Mouse (Mus musculus): ENCODE measurements around the gene Sh3tc1. TPM values are rescaled to one million over a fixed set of nuclear protein-coding genes. Genes with fewer than 3 reads are reported as not detected.

Gene Sh3tc1
- polyA plus RNA-seq, 1 experiment = 1.8 TPM

DNA sequence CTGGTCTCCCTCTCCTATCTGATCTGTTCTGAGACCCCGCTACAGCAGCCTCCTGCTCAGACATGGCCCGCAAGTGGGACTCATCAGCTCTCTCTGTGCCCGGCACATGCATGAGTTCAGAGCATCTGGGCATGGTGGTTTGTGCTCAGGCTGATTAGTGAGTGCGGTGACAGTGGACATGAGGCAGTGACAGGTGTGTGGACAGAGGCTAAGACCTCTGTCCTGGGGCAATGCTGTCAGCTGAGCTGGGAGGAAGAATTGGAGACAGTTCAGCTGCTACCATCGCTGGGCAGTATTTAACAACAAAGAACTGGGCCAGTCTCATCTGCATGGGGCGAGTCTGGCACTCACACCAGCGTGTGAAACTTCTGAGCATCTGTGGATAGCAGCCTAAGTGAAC is 62.8 kb downstream of the Sh3tc1 start:
- no peak for DNase-seq (ENCODE audit: low read depth)
- TF ChIP-seq POLR2A (IDR thresholded peaks at IDR 0.05; ENCODE audit: borderline replicate concordance, extremely low read depth, insufficient read depth, insufficient read length, poor library complexity, severe bottlenecking) (no peak), CTCF (IDR thresholded peaks at IDR 0.05; ENCODE audit: borderline replicate concordance, extremely low read depth, insufficient read depth, insufficient read length) (no peak)

DNA sequence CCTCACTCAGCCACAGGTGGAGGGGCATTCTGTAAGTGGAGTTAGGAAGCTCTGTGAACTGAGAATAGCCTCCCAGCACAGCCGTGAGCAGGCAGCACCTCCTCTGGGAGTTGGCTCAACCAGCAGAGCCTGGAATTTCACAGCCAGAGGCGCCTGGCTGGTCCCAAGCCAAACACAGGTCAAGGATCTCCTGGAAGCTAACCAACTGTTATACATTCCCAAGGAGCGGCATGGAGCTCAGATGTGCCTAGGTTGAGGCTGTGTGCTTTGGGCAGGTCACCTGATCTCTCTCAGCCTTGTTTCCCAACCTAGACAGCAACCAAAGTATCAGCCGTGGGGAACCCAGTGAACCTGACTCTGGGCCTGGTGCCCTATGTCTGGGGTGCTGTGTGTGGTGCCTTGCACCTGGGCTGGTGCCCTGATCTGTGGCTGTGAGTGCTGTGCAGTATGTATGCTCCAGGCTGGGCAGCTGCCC is 65.7 kb downstream of the Sh3tc1 start:
- peak; percentile 18 for DNase-seq (ENCODE audit: low read depth)
- TF ChIP-seq CTCF (IDR thresholded peaks at IDR 0.05; ENCODE audit: borderline replicate concordance, extremely low read depth, insufficient read depth, insufficient read length) (no peak), POLR2A (IDR thresholded peaks at IDR 0.05; ENCODE audit: borderline replicate concordance, extremely low read depth, insufficient read depth, insufficient read length, poor library complexity, severe bottlenecking) (no peak)

DNA sequence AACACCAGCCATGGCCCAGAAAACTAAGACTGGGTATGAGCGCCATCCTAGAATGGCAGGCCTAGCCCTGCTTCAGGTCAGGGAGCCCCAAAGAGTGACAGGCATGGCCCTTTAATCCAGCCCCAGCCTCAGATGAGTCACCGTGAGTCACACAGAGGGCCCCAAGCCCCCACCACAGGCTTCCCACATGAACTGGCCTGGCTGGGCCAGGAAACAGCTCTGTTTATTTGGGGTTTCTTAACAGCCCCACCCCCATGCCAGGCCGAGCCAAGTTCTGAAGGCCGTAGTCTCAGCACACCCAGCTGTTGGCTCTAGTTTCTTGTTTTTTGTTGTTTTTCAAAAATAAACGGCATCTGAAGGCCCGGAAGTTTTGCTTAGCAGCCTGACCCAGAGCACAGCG is 66.7 kb downstream of the Sh3tc1 start:
- DNase-seq (ENCODE audit: low read depth) = peak; percentile 50
- TF ChIP-seq POLR2A (IDR thresholded peaks at IDR 0.05; ENCODE audit: borderline replicate concordance, extremely low read depth, insufficient read depth, insufficient read length, poor library complexity, severe bottlenecking) (no peak), CTCF (IDR thresholded peaks at IDR 0.05; ENCODE audit: borderline replicate concordance, extremely low read depth, insufficient read depth, insufficient read length) (no peak)

DNA sequence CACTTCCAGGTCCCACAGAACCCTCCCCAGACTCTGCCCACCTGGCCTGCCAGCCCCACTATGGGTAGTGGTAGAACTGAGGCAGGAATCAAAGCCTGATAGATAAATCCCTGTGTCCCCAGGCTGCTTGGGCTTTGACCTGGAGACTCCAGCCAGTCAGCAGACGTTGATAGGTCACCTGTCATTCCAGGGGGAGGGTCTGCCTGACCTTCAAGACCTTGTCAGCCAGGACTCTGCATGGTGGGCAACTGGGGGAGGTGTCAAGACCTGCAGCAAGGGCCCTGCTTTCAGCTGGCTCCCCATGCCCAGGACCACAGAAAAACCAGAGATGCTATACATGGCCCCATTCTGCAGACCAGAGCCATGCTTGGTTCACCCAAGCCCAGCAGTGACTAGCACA is 67.2 kb downstream of the Sh3tc1 start:
- DNase-seq (ENCODE audit: low read depth) = no peak
- TF ChIP-seq POLR2A (IDR thresholded peaks at IDR 0.05; ENCODE audit: borderline replicate concordance, extremely low read depth, insufficient read depth, insufficient read length, poor library complexity, severe bottlenecking) (no peak), CTCF (IDR thresholded peaks at IDR 0.05; ENCODE audit: borderline replicate concordance, extremely low read depth, insufficient read depth, insufficient read length) (no peak)

DNA sequence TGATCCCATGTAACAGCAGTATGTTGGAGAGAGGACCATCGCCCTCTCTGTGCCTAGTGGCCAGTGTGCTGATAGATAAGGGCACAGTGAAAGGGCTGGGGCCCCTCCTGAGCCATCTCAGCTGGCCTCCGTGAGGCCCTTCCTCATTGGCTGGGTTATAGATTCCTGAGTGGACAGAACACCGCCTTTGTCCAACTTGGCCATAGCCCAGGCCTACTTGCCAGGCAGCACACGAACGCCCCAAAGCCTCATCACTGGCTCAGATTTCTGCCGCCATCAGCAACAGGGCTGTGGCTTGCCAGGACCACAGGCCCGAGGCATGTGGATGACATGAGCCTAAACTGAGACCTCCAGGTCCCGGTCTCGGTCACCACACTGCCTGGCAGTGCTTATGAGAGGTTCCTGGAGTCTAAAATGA is 68.3 kb downstream of the Sh3tc1 start:
- DNase-seq (ENCODE audit: low read depth) = peak; percentile 60
- TF ChIP-seq POLR2A (IDR thresholded peaks at IDR 0.05; ENCODE audit: borderline replicate concordance, extremely low read depth, insufficient read depth, insufficient read length, poor library complexity, severe bottlenecking) (no peak), CTCF (IDR thresholded peaks at IDR 0.05; ENCODE audit: borderline replicate concordance, extremely low read depth, insufficient read depth, insufficient read length) (no peak)

DNA sequence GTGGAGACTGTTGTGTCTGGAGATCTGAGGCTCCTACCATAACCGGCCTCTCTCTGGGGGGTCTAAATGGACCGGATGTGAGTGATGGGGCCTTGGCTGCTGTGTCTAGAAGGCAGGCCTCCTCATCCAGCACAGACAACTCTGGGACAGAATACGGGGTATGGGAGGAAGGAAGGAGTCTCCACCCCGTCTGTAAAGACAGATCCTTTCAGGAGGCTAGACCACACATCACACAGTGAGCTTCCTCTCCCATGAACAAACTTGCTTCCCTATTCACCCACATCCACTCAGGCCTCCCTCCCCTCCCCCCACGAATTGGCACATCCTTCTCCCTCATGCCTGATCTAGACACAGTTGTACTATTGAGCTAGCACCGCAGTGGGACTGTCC is 69.4 kb downstream of the Sh3tc1 start:
- TF ChIP-seq POLR2A (IDR thresholded peaks at IDR 0.05; ENCODE audit: borderline replicate concordance, extremely low read depth, insufficient read depth, insufficient read length, poor library complexity, severe bottlenecking) (no peak), CTCF (IDR thresholded peaks at IDR 0.05; ENCODE audit: borderline replicate concordance, extremely low read depth, insufficient read depth, insufficient read length) (no peak)
- peak; percentile 12 for DNase-seq (ENCODE audit: low read depth)

DNA sequence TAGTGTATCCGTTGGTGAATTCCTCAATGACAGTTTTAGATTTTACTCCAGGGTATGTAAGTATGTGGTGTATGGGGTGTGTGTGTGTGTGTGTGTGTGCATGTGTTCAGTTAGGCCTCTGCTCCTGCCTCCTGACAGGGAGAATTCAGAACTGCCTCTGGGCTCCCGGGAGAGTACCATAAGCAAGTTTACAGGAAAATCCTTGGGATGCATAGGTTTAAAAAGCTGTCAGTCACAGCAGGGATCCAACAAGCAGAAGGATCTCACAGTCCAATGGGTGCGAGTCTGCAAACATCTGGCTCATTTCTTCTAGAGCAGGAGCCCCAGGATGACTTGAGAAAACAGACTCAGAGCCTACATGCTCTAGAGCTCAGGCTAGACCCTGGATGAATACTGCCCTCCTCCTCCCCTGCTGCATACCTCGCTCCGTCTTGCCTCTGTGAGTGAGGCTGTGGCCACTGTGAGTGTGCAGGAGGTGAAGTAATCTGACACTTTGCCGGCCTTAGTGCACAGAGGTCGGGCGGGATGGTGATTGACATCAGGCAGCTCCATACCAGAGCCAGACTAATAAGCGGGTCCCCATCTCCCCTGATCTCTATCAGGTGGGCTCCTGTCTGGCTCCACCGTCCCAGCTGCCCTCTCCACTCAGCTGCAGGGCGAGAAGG is 69.9 kb downstream of the Sh3tc1 start:
- peak; percentile 25 for DNase-seq (ENCODE audit: low read depth)
- TF ChIP-seq POLR2A (IDR thresholded peaks at IDR 0.05; ENCODE audit: borderline replicate concordance, extremely low read depth, insufficient read depth, insufficient read length, poor library complexity, severe bottlenecking) (no peak), CTCF (IDR thresholded peaks at IDR 0.05; ENCODE audit: borderline replicate concordance, extremely low read depth, insufficient read depth, insufficient read length) (no peak)

DNA sequence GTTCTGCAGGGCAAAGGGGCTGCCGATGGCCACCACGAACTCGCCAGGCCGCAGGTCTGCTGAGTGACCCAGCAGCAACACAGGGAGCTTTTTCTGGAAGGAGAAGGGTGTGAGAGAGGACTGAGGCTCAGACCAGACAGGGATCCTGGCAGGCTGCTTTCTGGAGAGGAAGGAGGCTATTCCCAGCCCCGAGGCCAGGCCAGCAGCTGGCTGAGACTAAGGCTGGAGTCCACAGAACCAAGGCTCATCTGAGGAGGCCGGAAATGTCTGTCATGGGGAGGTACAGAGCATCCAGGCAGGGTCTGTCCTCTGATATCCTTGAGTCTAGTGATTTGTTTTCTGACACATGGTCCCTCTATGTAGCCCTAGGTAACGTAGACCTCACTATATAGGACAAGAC is 73.6 kb downstream of the Sh3tc1 start:
- no peak for DNase-seq (ENCODE audit: low read depth)
- TF ChIP-seq POLR2A (IDR thresholded peaks at IDR 0.05; ENCODE audit: borderline replicate concordance, extremely low read depth, insufficient read depth, insufficient read length, poor library complexity, severe bottlenecking) = no peak
- no peak for TF ChIP-seq CTCF (IDR thresholded peaks at IDR 0.05; ENCODE audit: borderline replicate concordance, extremely low read depth, insufficient read depth, insufficient read length)

DNA sequence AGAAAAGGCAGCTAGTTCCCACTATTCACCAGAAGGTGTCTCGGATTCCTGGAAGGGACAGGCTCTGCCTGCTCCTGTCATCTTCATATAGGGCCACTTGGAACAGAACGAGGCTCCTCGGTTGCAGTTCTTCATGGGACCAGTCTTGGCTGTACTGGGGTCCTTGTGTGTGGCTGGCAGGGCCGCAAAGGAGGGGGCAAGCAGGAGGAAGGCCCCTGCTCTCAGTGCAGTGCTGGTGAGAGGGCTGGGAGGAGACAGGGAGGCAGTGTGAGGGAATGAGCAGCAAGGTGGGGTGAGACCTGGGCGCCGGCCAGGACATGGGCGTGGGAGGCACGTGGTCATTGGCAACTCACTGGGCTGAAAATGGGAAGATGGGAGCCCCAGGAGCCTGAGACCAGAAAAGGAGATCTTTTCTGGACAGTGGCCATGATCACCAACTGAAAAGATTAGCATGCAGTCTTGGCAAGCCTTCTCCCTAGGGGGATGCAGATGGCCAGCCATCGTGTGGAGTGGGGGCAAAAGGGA is 77.7 kb downstream of the Sh3tc1 start:
- DNase-seq (ENCODE audit: low read depth) = no peak
- TF ChIP-seq CTCF (IDR thresholded peaks at IDR 0.05; ENCODE audit: borderline replicate concordance, extremely low read depth, insufficient read depth, insufficient read length) (no peak), POLR2A (IDR thresholded peaks at IDR 0.05; ENCODE audit: borderline replicate concordance, extremely low read depth, insufficient read depth, insufficient read length, poor library complexity, severe bottlenecking) (no peak)

DNA sequence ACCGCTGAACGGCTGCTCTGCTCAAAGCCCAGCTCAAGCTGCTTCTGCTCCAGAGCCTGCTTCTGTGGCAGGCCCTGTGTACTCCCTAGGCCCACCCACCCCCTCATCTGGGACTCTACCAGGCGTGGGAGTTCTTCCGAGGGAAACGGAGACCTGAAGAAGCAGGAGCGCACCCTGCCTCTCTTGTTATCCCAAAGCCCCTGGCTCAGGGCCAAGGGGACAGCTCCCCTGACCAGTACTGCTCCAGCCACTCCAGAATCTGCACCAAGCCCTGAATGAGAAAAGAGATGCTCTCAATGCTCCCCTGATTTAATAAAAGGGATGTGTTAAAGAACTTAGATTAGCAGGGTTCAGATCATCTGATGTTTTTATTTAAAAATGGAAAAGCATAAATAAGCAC is 78.6 kb downstream of the Sh3tc1 start:
- no peak for DNase-seq (ENCODE audit: low read depth)
- TF ChIP-seq CTCF (IDR thresholded peaks at IDR 0.05; ENCODE audit: borderline replicate concordance, extremely low read depth, insufficient read depth, insufficient read length) (no peak), POLR2A (IDR thresholded peaks at IDR 0.05; ENCODE audit: borderline replicate concordance, extremely low read depth, insufficient read depth, insufficient read length, poor library complexity, severe bottlenecking) (no peak)

DNA sequence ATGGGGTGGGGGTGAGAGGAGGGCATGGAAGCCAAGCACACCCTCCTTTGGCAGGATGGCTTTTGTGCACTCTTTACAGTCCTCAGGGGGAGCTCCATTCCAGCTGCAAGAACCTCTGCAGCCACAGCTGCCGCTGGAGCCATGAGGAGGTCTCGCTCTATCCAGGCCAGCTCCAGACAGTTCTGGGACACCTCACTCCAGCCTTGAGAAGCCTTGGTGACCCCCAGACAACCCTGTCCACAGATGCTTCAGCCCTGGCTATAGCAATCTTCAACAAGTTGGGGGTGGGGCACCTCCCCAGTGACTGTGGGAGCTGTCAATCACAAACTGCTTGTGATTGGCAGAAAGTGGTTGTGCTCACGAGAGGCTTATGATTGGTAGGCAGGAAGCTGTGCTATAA is 80.3 kb downstream of the Sh3tc1 start:
- no peak for DNase-seq (ENCODE audit: low read depth)
- TF ChIP-seq CTCF (IDR thresholded peaks at IDR 0.05; ENCODE audit: borderline replicate concordance, extremely low read depth, insufficient read depth, insufficient read length) (no peak), POLR2A (IDR thresholded peaks at IDR 0.05; ENCODE audit: borderline replicate concordance, extremely low read depth, insufficient read depth, insufficient read length, poor library complexity, severe bottlenecking) (no peak)

Data from brain, embryonic 14.5 days (tissue).